Mouse (Mus musculus) ES-E14 (cell line): Measurements from ENCODE around the gene Ccl11. TPM values are rescaled to one million over a fixed set of nuclear protein-coding genes. Genes with fewer than 3 reads are reported as not detected.

Experiments
- DNase-seq: peaks from one replicate; pipeline ENCODE4 v3.0.0-alpha.2; 2013; ENCODE audit warnings: low read depth, low spot score
- H3K27ac ChIP-seq: 2 replicates; pipeline ENCODE4 v1.5.1; 2012; ENCODE audit warnings: low read depth, mild to moderate bottlenecking, low read length, moderate library complexity, mixed read lengths; ENCODE audit not compliant: poor library complexity, insufficient read depth, severe bottlenecking
- H3K36me3 ChIP-seq: 2 replicates; pipeline ENCODE4 v1.6.1; 2012; ENCODE audit warnings: mild to moderate bottlenecking, low read length, moderate library complexity, mixed read lengths; ENCODE audit not compliant: control insufficient read depth, poor library complexity, insufficient read depth, severe bottlenecking
- H3K4me1 ChIP-seq, 2 experiments: fragments of 150-350 bp in 1 of 2; sonication (generic) in 1 of 2; 2 replicates each; pipeline ENCODE4 v1.6.1; 2012; ENCODE audit warnings: low read length in 2 of 2, mild to moderate bottlenecking in 1 of 2, mixed read lengths in 1 of 2; ENCODE audit not compliant: control insufficient read depth in 2 of 2, insufficient read depth in 2 of 2, poor library complexity in 1 of 2
- H3K4me3 ChIP-seq, 2 experiments: fragments of 150-350 bp in 1 of 2; sonication (generic) in 1 of 2; 2 replicates each; pipeline ENCODE4 v1.5.1; 2012; ENCODE audit warnings: low read length in 2 of 2, low read depth in 1 of 2, mild to moderate bottlenecking in 1 of 2, mixed read lengths in 1 of 2; ENCODE audit not compliant: insufficient read depth in 1 of 2, poor library complexity in 1 of 2, severe bottlenecking in 1 of 2
- H3K9ac ChIP-seq: 2 replicates; pipeline ENCODE4 v1.6.1; 2012; ENCODE audit warnings: low read depth, mild to moderate bottlenecking, low read length, mixed read lengths; ENCODE audit not compliant: poor library complexity, insufficient read depth, severe bottlenecking
- H3K9me3 ChIP-seq: fragments of 150-350 bp; sonication (generic); 2 replicates; pipeline ENCODE4 v1.6.1; 2012; ENCODE audit warnings: low read depth, mild to moderate bottlenecking, low read length; ENCODE audit not compliant: control insufficient read depth, insufficient read depth
- CHD2 ChIP-seq: IDR thresholded peaks from 2 replicates; pipeline ENCODE4 v1.6.1; 2014; ENCODE audit warnings: mild to moderate bottlenecking, low read depth, low read length, inconsistent platforms
- HCFC1 ChIP-seq: IDR thresholded peaks from 2 replicates; pipeline ENCODE4 v1.6.1; 2012; ENCODE audit warnings: low read length, inconsistent platforms, borderline replicate concordance; ENCODE audit not compliant: insufficient read depth
- MAFK ChIP-seq: IDR thresholded peaks from 2 replicates; pipeline ENCODE4 v1.6.1; 2014; ENCODE audit warnings: mild to moderate bottlenecking, low read depth, low read length, inconsistent platforms; ENCODE audit not compliant: insufficient read depth
- ZC3H11A ChIP-seq: IDR thresholded peaks from 2 replicates; pipeline ENCODE4 v1.6.1; 2012; ENCODE audit warnings: low read depth, mild to moderate bottlenecking, inconsistent platforms, low read length, borderline replicate concordance
- ZNF384 ChIP-seq: IDR thresholded peaks from 2 replicates; pipeline ENCODE4 v1.6.1; 2012; ENCODE audit warnings: low read depth, low read length, inconsistent platforms
- in situ Hi-C, 2 experiments: fragments of 600-800 bp; cut with MboI; formaldehyde crosslinking; loops; one replicate each; pipeline ENCODE4 v1.15.1; 2025; ENCODE audit warnings: low sequenced_read_pairs in 2 of 2, inconsistent platforms in 1 of 2; ENCODE audit not compliant: unreplicated experiment in 2 of 2
- total RNA-seq: library from RNA; depleted of rRNA; stranded (reverse); fragments of 300-350 nt; gene quantifications from 2 replicates; pipeline ENCODE4 v1.2.3, GENCODE M21; 2012; rRNA removed

Ccl11 gene
- total RNA-seq, 1 experiment, result not detected

DNA sequence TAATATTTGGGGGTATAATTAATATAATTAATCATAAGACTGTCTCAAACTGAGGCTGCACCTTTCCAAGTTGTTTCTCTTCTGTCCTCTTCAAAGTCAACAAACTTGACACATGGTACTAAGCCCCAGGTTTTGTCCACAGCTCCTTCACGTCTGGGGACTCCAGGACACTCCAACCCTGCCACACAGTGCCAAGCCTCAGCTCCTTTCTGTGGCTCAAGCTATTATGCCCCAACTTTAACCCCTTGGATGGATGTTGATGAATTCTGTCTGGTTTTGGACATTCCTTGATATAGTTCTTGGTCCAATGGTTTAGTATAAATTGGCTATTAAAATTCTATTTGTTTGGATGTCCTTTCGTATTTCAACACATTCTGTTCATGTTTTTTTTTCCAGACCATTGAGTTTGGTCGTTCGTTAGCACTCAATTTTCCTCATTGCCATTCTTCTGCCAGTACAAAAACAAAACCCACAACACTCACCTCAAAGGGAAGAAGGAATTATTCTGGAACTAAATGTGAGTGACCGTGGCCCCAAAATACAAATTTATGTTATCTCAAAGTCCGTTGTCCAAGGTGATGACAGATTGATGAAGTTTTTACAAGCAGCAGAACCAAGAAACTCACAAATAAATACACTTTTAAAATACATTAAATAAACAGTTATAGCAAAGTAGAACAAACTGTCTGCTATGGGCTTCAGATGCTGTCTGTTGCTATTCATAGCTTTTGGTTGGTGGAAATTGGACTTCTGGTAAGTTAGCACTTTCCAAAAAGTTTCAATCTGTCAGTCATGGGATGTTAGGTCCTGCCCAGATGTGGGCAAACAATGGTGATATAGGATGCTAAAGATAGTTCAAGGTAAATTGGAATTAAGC is 53.0 kb downstream of the Ccl11 start:
- DNase-seq, result no peak
- no peak overlapping the region for H3K9ac ChIP-seq

More for the DNA sequence above, 53.0 kb downstream of the Ccl11 start:
- TF ChIP-seq ZNF384 (no peak), MAFK (no peak), ZC3H11A (no peak), HCFC1 (no peak), CHD2 (no peak)
- H3K4me1 ChIP-seq, result no peaks in the 10 kb centered on the region
- H3K4me3 ChIP-seq, result no peak overlapping the region
- in situ Hi-C loops, result no loop called here
- H3K36me3 ChIP-seq, result no peaks in the 10 kb centered on the region
- H3K27ac ChIP-seq, result no peak overlapping the region
- no peaks in the 10 kb centered on the region for H3K9me3 ChIP-seq

Other genes with a start within 250 kb of the Ccl11 start
- gene 5530401A14Rik, start 197.2 kb upstream of the Ccl11 start, total RNA-seq, result not detected in 2 replicates
- 0.13 and 0.42 TPM in 2 replicates for gene Asic2, start 89.4 kb upstream of the Ccl11 start, total RNA-seq
- 0.74 and 7.8 TPM in 2 replicates for gene Ccl2, start 22.3 kb upstream of the Ccl11 start, total RNA-seq
- not detected in 2 replicates for gene Gm17268, start 19.3 kb upstream of the Ccl11 start, total RNA-seq
- 0.32 and 6.3 TPM in 2 replicates for gene Ccl7, start 12.1 kb upstream of the Ccl11 start, total RNA-seq
- gene Ccl12, start 44.0 kb downstream of the Ccl11 start, total RNA-seq, result not detected in 2 replicates
- not detected in 2 replicates for gene Ccl8, start 57.4 kb downstream of the Ccl11 start, total RNA-seq
- 1.7 TPM in 1 of 2 replicates, not detected in the other for gene Ccl1, start 247.9 kb downstream of the Ccl11 start, total RNA-seq